Mouse (Mus musculus) cerebellum, postnatal 36 days (tissue): ENCODE measurements around the gene Dis3l2.
A peak's percentile ranks its signal among the peaks of the same experiment; 100 is the strongest.

Experiments used
- DNase-seq, 2 experiments: peaks; one replicate each; pipeline ENCODE4 v3.0.0; 2021 to 2022; ENCODE audit warnings: mixed read lengths in 2 of 2

The Dis3l2 gene

DNA sequence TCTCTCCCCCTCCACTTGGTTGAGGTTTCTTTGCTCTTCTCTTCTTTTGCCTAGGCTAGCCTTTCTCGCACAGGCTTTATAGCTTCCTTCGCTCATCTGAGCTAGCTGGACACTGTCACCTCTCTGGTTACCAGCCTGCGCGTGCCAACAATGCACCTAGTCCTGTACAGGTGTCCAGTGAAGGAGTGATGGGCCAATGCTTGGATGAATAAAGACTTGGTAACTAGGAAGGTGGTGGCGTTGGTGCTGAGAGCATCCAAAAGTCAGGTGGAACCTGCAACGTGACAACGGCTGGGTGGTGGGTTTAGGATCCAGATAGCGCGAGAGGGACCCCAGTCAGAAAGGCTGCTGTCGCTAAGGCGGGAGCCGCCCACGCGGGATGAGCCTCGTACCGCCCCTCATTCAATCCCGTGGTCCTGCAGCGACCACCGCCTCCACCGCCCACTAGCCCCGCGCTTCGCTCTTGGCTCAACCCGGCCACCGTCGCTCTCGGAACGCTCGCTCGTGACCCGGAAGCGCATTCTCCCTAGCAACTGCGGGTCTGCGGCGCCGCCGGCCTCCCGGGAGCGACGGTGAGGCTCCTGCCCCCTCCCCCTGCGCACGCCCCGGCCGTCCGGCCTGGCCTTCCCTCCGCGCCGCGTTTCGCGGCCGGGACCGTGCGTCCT is at the start of gene Dis3l2:
Gene Dis3l2 (plus strand): TSS at position 509 of the 665 bp plus-strand sequence.
- DNase-seq: peak; percentile 92

DNA sequence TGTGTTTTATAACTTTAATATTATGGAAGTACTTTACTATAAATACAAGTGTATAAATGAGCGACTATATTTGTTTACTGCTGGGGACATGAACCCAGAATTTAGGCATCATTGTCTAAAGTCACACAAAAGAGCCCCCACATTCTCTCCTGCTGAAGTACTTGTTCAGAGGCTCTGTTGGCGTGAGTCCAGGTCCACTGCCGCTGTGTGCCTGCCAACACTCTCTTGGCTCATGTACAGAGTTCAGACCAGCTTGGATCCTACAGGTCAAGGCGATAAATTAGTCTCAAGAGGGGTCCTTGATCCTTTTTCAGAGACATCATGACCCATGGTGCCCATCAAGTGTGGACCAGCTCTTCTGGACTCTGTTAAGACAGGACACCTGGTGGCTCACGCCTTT is 46.5 kb upstream of the Dis3l2 start:
- DNase-seq: no peak

- DNase-seq: peak; percentile 14 to 16
Observed at GRCm38 (mm10) chr1:86665091-86665490, 38.5 kb upstream of the Dis3l2 start.

- DNase-seq: peak; percentile 69 to 73
Observed at GRCm38 (mm10) chr1:86669552-86670273, 33.9 kb upstream of the Dis3l2 start.

- peak; percentile 60 to 66 for DNase-seq
Observed at GRCm38 (mm10) chr1:86670279-86671038, 33.1 kb upstream of the Dis3l2 start, which contains the start of gene Nppc. Gene Nppc, minus strand, starts transcription at chr1:86670571.

DNA sequence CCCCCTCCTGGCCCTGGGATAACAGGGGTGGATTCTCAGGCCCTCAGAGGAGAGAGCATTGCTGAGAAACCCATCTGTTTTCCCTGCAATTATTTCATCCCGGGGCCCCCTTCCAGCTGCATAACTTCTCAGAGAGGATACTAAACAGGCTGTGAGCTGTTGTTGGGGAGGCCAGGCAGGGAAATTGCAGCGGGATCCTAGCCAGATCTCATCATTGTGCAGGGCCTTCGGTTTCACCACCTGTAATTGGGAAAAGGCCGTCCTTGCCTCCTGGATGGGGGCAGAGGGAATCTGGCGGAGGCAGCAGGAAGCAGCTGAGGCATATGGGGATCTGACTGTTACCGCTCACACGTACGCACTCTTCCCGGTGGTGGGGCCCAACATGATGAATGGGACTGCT is 29.2 kb upstream of the Dis3l2 start:
- DNase-seq: no peak

- DNase-seq: no peak
Observed at GRCm38 (mm10) chr1:86675126-86675525, 28.5 kb upstream of the Dis3l2 start.

DNA sequence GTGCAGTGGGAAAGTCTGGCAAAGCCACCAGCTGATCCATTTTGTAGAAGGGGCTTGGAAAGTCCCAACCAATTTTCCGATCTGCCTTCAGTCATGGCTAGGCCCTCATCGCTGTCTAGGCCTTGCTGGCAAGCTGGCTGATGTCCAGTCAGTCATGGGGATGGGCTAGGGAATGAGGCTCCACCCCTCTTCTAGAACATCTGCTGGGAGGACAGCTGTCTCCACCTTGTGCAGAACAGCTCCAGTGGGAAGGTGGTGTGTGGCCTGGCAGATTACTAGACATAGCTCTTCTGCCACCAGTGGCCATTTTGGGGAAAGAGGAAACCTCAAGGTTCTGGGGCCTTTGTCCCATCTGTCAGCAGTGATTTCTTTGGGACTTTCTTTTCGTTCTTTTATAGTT is 26.0 kb upstream of the Dis3l2 start:
- no peak for DNase-seq

- DNase-seq: no peak
Observed at GRCm38 (mm10) chr1:86678667-86679066, 24.9 kb upstream of the Dis3l2 start.

- no peak for DNase-seq
Observed at GRCm38 (mm10) chr1:86687236-86687635, 16.4 kb upstream of the Dis3l2 start.

GRCm38 (mm10) chr1:86691027-86691426 is 12.6 kb upstream of the Dis3l2 start:
- DNase-seq: no peak

- DNase-seq: no peak
Observed at GRCm38 (mm10) chr1:86696948-86697347, 6.7 kb upstream of the Dis3l2 start.

DNA sequence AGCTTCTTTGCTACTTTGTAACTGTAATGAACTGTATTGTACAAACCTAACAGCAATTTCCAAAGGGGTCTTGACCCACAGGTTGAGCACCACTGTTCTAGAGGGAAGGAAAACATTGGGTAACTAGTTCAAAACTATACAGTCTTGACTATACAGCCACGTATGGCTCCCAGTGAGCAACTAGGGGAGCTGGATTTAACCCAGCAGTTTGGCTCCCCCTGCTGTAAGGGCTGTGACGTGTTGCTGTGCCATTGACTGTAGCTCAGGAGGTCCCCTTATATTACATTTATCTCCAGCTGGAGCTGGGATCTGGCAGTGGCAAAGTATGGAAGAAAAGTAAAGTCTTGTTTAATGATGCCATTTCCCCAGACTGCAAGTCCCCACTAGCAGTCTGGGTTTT is 4.9 kb upstream of the Dis3l2 start:
- DNase-seq: no peak

- DNase-seq: no peak
Observed at GRCm38 (mm10) chr1:86699346-86700136, 4.1 kb upstream of the Dis3l2 start.

GRCm38 (mm10) chr1:86700367-86700766 is 3.2 kb upstream of the Dis3l2 start:
- no peak for DNase-seq

DNA sequence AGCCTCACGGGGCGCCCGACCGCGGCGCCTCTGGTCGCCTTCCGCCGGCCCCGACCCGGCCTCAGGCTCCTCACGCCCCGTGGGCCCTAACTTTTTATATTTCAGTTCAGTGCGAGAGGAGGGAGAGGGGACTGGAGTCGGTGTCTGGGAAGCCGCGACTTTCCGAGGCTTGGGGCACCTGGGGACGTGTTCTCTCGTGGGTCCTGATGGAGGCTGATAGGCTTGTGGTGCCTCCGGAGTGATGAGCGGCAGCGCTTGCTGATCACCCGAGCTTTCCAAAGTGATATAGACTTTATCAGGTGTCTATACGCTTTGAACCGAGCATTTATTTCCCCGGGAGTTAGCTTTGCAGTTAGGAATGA is 338 bp downstream of the Dis3l2 start:
- no peak for DNase-seq

DNA sequence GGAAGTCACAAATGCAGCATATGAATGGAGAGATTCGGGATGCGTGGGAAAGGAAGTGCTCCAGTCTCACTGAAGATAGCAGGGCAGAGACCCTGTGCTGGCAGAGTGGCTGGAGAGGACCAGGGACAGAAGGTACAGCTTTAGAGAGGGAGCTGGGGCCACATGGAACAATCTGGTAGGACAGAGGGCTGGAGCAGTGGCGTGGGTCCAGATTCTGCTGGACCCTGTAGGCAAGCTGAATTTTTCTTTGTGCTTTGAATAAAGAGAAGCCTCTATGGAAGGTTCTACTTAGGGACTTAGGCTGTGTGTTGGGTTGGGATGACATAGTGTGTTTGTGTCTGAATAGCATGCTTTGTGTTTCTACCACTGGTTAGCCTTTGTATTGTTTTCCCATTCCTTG is 1.9 kb downstream of the Dis3l2 start:
- no peak for DNase-seq

DNA sequence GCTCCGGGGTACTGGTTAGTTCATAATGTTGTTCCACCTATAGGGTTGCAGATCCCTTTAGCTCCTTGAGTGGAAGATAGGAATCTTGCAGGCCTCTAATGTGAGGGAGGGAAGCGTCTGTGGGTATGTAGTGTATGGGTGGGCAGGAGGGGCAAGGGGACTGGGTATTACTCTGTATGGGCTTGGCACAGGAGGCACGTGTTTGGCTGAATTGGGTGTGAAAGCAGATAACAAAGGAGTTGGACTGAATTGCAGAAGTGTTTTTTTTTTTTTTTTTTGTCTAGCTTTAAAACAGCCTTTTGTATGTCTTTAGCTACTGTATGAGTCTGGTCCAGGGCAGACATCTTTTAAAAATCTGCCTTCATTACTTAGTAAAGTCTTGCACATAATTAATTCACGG is 5.9 kb downstream of the Dis3l2 start:
- no peak for DNase-seq

DNA sequence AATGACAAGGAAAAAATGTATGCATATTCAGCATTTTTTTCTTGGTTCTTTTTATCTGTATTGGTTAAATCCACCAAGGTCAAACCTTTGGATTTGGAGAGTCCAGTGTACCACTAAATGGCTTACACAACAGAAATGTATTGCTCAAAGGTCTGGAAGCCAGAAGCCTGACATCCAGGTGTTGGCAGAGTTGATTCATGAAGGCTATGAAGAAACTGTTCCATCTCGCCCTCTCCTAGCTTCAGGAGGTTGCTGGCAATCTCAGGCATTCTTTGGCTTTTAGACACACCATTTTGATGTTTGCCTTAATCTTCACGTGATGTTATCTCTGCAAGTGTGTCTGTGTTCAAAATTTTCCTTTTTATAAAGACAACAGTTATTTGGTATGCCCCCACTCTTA is 8.4 kb downstream of the Dis3l2 start:
- DNase-seq: no peak

DNA sequence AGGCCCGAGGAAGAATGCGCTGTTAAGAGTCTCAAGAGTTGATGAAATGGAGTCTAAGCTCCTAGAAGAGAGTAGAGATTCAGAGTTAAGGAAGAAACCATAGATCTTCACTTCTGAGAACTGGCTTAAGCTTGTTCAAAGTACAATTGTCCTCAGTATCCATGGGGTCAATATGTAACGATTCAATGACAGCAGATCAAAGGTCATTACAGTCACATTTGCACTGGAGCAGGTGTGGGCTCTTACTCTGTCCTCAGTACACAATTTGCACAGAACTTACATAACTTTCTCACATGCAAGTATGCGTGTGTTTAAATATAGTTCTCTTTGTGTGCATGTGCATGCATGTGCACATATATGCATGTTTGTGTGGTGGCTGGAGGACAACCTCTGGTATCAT is 9.4 kb downstream of the Dis3l2 start:
- no peak for DNase-seq

DNA sequence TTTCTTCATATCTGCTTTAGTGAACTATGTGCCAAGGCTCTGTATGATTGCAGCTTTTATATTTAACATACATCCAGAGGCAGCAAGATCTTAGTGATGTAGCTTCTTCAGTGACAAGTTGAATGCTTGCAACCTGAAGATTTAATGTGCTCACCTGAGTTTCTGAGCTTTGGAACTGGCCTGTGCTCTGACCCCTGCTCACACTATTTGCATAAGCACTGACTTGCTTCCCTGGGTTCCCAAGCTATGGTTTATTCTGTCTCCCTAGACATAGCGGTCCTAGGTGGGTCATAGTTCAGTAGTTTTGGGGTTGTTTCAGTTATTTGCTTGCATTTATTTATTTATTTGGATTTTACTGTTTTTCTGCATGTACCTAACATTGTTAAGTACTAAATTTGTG is 14.6 kb downstream of the Dis3l2 start:
- DNase-seq: no peak

GRCm38 (mm10) chr1:86719391-86719790 is 15.8 kb downstream of the Dis3l2 start:
- no peak for DNase-seq
